9 mouse cellular contexts compared by ENCODE assay signal in genomic region chr12:49384876-49385630, GRCm38 (mm10). TPM values are rescaled to one million over a fixed set of nuclear protein-coding genes. Genes with fewer than 3 reads are reported as not detected.
DNase-seq lines count a peak whose midpoint lies in the region; ATAC-seq lines count a peak whose summit lies in the region.
"Had no signal": no experiment of that assay in that cellular context is flagged by ENCODE, and none has a peak within 500 bp of the region (broad histone marks: within the 10 kb centered on the region; RNA-seq: fewer than 3 reads in every experiment).

TSS of gene Gm43517 (plus strand) at chr12:49385174.

- no peak within 1 kb of the TSS for H3K27ac ChIP-seq in heart, embryonic 16.5 days (ENCODE audit: low read length)
- H3K27ac ChIP-seq in hindbrain, embryonic 11.5 days (ENCODE audit: low read depth, low read length), result no peak within 1 kb of the TSS
- H3K27ac ChIP-seq in limb, embryonic 12.5 days, result no peak within 1 kb of the TSS

- H3K9ac ChIP-seq in heart, embryonic 16.5 days (ENCODE audit: low read length), result no peak within 1 kb of the TSS; the same call in 1 of the 2 replicates
- H3K9ac ChIP-seq in hindbrain, embryonic 11.5 days (ENCODE audit: low read depth, low read length), result no peak within 1 kb of the TSS
- no peak within 1 kb of the TSS for H3K9ac ChIP-seq in limb, embryonic 12.5 days (replicated peaks)

- H3K4me2 ChIP-seq in heart, embryonic 16.5 days (ENCODE audit: low read depth, low read length), result peak within 1 kb of the TSS; percentile 57
- H3K4me2 ChIP-seq in hindbrain, embryonic 11.5 days (replicated peaks; ENCODE audit: low read depth, low read length), result peak within 1 kb of the TSS; percentile 45
- H3K4me2 ChIP-seq in limb, embryonic 12.5 days, result peak within 1 kb of the TSS; percentile 60

- H3K4me1 ChIP-seq in heart, embryonic 16.5 days (ENCODE audit: control insufficient read depth, insufficient read depth, low read length), result peaks cover 2% of the 10 kb centered on the region; the same call in 1 of the 2 replicates
- H3K4me1 ChIP-seq in hindbrain, embryonic 11.5 days (replicated peaks; ENCODE audit: control insufficient read depth, insufficient read depth, low read length), result peaks cover 5% of the 10 kb centered on the region; the same call in 1 of the 2 replicates
- H3K4me1 ChIP-seq in limb, embryonic 12.5 days (replicated peaks), result peaks cover 7% of the 10 kb centered on the region

- DNase-seq in heart, adult 9 months (ENCODE audit: low spot score in 2 of 2), result no peak
- DNase-seq in ZHBTc4 (ENCODE audit: low read depth, low spot score), result peak; percentile 75
- DNase-seq in hindbrain, embryonic 11.5 days (ENCODE audit: low spot score), result peak; percentile 69
- peak; percentile 75 to 79 for DNase-seq in right cerebral cortex, postnatal 10 days (ENCODE audit: low spot score in 2 of 2)
- DNase-seq in cerebellum, adult 9-11 months, result no peak
- DNase-seq in urinary bladder, postnatal 25 days (ENCODE audit: low spot score), result no peak

- H3K36me3 ChIP-seq in heart, embryonic 16.5 days (ENCODE audit: control insufficient read depth, insufficient read depth), result no peaks in the 10 kb centered on the region
- H3K36me3 ChIP-seq in hindbrain, embryonic 11.5 days (ENCODE audit: control insufficient read depth, insufficient read depth, low read length), result no peaks in the 10 kb centered on the region
- H3K36me3 ChIP-seq in limb, embryonic 12.5 days, result no peaks in the 10 kb centered on the region

- 2% methylated on average over 75 of the region's 75 CpGs for WGBS in heart, embryonic 16.5 days
- WGBS in hindbrain, embryonic 11.5 days, result under 1% methylated on average over 68 of the region's 75 CpGs
- 1% methylated on average over 75 of the region's 75 CpGs for whole genome bisulfite sequencing in limb, embryonic 12.5 days

- H3K27me3 ChIP-seq in heart, embryonic 16.5 days (ENCODE audit: control insufficient read depth, insufficient read depth, low read length), result peaks cover 71% of the 10 kb centered on the region
- peaks cover 73% of the 10 kb centered on the region for H3K27me3 ChIP-seq in hindbrain, embryonic 11.5 days (ENCODE audit: control insufficient read depth, insufficient read depth, low read length)
- peaks cover 65% of the 10 kb centered on the region for H3K27me3 ChIP-seq in limb, embryonic 12.5 days

- H3K9me3 ChIP-seq in heart, embryonic 16.5 days (replicated peaks; ENCODE audit: control insufficient read depth, low read length), result 0 out of 2 replicates have a peak, but pooled peaks cover 2% of the 10 kb centered on the region
- H3K9me3 ChIP-seq in hindbrain, embryonic 11.5 days (ENCODE audit: control insufficient read depth, low read length), result no peaks in the 10 kb centered on the region
- H3K9me3 ChIP-seq in limb, embryonic 12.5 days, result no peaks in the 10 kb centered on the region

- 0 out of 2 replicates have a peak, but pooled peaks have one; percentile 9 for ATAC-seq in heart, embryonic 16.5 days (replicated peaks; ENCODE audit: extremely low read depth, insufficient read depth, low FRiP score)
- peak; percentile 31 for ATAC-seq in hindbrain, embryonic 11.5 days (ENCODE audit: low FRiP score)
- ATAC-seq in limb, embryonic 12.5 days (ENCODE audit: insufficient number of reproducible peaks, insufficient read depth, low FRiP score, low TSS enrichment, low read depth), result no peak

- H3K4me3 ChIP-seq in heart, embryonic 16.5 days (ENCODE audit: low read length), result peak within 1 kb of the TSS; percentile 48
- H3K4me3 ChIP-seq in hindbrain, embryonic 11.5 days (ENCODE audit: low read depth, low read length), result peak within 1 kb of the TSS; percentile 34
- peak within 1 kb of the TSS; percentile 41 for H3K4me3 ChIP-seq in limb, embryonic 12.5 days (replicated peaks)

RNA-seq across cellular contexts. Expression of gene Gm43517, which starts in this region (rescaled TPM):
- polyA plus RNA-seq in heart, embryonic 16.5 days (2015; fragmentation: Nextera tagmentation; extraction: Ambion mirVana), result not detected in 2 replicates
- polyA plus RNA-seq in hindbrain, embryonic 11.5 days (2014; fragmentation: Nextera tagmentation; extraction: Ambion mirVana), result 0.08 TPM in 1 of 2 replicates, not detected in the other
- not detected in 2 replicates for polyA plus RNA-seq in limb, embryonic 12.5 days (2016; fragmentation: Nextera tagmentation; extraction: Ambion mirVana)
- polyA plus RNA-seq: gonadal fat pad, adult 2 months had no signal

Comparison
In these comparisons a context has a peak if more than half of its experiments do, and no peak if none do; other contexts are left out.
1. Peak in ATAC-seq, H3K4me3 ChIP-seq and H3K4me2 ChIP-seq in heart, embryonic 16.5 days; RNA of the gene not detected or under 1 TPM.
2. Peak in DNase-seq, ATAC-seq, H3K4me3 ChIP-seq and H3K4me2 ChIP-seq in hindbrain, embryonic 11.5 days; RNA of the gene not detected or under 1 TPM.
3. DNase-seq: peak in ZHBTc4 (single experiment) and right cerebral cortex, postnatal 10 days (2 of 2); none in heart, adult 9 months (0 of 2), cerebellum, adult 9-11 months (single experiment) and urinary bladder, postnatal 25 days (single experiment).
4. Peak in every context shown above with its lines, with median percentiles within 50 percentile points of each other: H3K4me2 ChIP-seq and H3K4me3 ChIP-seq.